Mouse (Mus musculus) layer of hippocampus, postnatal 36 days (tissue): ENCODE results near the gene Rfx2. TPM values are rescaled to one million over a fixed set of nuclear protein-coding genes. Genes with fewer than 3 reads are reported as not detected.

ENCODE experiments used
- DNase-seq, 2 experiments: peaks; one replicate each; pipeline ENCODE4 v3.0.0; 2022
- total RNA-seq, 2 experiments: library from RNA; stranded (reverse); gene quantifications; 2 replicates each; pipeline ENCODE4 v1.2.3; 2021

Rfx2 gene
- total RNA-seq, 2 experiments from 2014 or later = 5.0 TPM

- no peak for DNase-seq
Observed at GRCm38 (mm10) chr17:56780291-56780978, 50.4 kb downstream of the Rfx2 start.

DNA sequence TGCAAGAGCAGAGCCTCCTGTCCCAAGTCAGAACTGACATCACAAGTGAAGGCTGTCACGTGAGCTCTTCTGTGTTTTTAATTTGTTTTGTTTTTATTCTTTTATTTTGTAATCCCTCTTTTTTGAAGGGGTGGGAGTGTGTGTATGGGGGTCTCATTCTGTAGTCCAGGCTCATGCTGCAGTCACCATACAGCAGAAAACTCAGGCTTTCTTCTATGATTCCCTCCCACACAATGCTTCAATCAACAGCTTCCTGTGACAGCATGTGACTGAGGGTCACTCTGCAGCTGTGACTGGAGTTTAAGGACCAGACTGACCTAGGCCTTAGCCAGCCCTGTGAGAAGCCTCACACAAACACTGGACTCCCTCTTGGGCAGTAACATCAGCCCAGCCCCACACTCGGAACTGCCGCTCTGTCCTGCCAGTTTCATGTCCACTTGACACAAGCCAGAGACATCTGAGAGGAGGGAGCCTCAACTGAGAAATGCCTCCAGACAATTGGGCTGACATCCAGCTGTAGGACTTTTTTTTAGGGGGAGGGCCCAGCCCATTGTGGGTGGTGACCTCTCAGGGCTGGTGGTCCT is 51.9 kb downstream of the Rfx2 start:
- no peak for DNase-seq

DNA sequence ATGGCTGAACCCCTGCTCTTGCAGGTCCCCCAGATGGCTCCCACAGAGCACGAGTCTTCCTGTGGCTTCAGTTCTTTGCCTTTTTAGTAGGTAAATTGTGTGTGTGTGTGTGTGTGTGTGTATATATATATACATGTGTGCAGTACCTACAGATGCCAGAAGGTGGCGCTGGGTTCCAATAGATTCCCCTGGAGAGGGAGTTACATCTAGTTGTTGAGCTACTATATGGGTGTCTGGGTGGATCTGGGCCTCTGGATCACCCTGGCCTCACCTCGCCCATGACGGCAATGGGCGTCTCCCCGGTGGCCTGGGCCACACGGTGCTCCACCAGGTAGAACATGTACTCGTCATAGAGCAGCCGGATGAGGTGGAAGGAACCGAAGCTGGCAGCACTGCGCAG is 53.2 kb downstream of the Rfx2 start:
- DNase-seq = no peak

- no peak for DNase-seq
Observed at GRCm38 (mm10) chr17:56769950-56770349, 60.9 kb downstream of the Rfx2 start, which contains the start of gene Prr22. Gene Prr22 (plus strand): TSS chr17:56770250.

GRCm38 (mm10) chr17:56768941-56769340 is 61.9 kb downstream of the Rfx2 start:
- DNase-seq = no peak

GRCm38 (mm10) chr17:56767531-56768135 is 63.2 kb downstream of the Rfx2 start:
- DNase-seq = no peak

DNA sequence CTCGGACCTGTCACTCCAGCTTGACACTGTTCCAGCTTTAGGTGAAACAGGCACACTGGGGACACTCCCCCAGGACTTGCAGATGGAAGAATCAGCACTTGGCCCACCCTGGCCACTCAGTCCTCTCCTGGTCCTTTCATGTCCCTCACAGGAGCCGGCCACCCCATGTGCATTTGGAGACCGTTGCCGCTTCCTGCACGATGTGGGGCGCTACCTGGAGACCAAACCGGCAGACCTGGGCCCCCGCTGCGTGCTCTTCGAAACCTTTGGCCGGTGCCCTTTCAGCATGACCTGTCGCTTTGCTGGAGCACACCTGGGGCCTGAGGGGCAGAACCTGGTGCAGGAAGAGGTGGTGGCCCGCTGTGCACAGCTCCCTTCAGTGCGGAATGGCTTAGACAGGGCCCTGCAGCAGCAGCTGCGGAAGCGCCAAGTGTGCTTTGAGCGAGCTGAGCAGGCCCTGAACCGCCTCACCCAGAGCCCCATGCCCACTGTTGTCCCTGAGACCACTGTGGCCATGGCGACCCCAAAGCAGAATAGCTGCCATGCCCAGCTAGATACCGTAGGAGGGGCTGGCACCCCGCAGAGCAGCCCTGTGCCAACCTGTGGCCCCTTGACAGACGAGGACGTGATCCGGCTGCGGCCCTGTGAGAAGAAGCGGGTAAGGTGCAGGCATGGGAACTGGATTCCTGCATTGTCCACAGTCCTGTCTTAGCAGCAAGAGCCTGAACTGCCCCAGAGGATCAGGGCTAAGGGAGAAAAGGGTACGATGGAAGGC is 64.0 kb downstream of the Rfx2 start:
- no peak for DNase-seq

DNA sequence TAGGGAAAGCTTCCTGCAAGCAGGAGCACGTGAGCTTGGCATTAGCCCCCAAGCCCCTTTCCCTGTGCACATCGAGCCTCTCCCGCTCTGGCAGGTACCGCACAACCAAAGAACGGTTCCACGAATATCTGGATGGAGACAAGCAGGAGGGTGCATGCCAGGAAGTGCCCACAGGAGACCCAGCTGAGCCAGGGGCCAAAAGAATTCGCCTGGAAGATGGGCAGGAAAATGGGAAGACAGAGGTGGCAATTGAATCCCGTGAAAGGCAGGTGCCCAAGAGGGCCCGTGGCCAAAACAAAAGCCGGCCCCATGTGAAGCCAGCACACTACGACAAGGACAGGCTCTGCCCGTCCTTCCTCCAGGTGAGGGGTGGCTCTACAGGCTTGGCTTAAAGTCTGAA is 65.4 kb downstream of the Rfx2 start:
- DNase-seq = no peak

DNA sequence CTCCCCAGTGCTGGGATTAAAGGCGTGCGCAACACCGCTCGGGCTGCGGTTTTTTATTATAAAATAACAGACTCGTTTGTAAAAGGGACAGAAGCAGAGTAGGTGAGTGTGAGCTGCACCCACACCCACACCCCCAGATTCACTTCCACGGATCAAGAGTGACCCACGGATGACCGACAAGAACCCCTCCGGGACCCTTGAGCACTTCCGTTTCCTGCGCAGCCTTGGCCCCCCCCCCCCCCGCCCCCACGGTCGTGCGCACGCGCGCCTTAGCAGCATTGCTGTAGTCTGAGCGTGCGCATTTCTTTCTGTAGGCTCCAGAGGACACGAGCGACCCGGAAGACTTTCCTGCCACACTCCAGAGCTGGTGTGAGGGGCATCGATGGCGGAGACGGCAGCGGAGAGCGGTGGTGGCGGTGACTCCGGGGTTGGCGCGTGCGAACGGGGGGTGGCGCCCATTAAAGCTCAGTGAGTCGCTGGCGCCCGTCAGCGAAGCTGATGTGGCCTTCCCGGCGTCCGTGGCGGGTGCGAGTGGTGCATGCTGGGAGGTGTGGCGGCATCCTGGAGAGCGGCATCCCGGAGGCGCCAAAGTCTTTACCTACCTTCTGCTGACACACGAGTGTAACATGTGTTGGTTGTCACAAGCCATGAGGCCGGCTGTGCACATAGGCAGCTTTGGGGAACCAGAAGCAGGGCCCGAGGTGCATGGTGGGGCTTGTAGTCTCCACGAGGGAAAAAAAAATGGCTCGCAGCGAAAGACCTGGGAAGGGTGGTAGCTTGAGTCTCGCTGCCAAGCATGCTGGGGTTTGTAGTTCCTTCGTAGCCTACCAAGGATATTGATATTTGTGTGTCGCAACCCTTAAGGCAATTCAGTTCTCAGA is 66.1 kb downstream of the Rfx2 start, which contains the start of gene Dus3l:
Gene Dus3l (plus strand): TSS at position 284 of the 881 bp plus-strand sequence.
- peak; percentile 92 to 93 for DNase-seq

DNA sequence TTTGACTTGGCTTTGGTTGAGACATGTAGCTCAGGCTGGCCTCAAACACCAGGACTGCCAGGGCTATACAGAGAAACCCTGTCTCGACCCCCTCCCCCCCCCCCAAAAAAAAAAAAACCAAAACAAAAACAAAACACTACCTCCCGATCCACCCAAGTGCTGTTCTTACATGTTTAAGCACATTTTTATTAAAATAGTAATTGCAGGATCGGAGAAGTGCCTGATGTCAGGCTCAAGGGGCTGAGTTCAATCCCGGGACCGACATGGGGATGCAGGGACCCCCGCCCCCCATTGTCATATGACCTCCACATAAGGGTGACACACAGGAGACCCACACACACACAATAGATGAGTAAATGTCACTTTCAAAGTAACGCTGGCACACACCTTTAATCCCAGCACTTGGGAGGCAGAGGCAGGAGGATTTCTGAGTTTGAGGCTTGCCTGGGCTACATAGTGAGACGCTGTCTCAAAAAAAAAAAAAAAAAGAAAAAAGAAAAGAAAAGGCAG is 67.0 kb downstream of the Rfx2 start:
- no peak for DNase-seq

GRCm38 (mm10) chr17:56762769-56763731 is 67.8 kb downstream of the Rfx2 start:
- peak in 1 of 2 experiments; percentile 60 for DNase-seq

- peak; percentile 83 to 88 for DNase-seq
Observed at GRCm38 (mm10) chr17:56761991-56762410, 68.8 kb downstream of the Rfx2 start.

- DNase-seq = no peak
Observed at GRCm38 (mm10) chr17:56761077-56761476, 69.7 kb downstream of the Rfx2 start.

DNA sequence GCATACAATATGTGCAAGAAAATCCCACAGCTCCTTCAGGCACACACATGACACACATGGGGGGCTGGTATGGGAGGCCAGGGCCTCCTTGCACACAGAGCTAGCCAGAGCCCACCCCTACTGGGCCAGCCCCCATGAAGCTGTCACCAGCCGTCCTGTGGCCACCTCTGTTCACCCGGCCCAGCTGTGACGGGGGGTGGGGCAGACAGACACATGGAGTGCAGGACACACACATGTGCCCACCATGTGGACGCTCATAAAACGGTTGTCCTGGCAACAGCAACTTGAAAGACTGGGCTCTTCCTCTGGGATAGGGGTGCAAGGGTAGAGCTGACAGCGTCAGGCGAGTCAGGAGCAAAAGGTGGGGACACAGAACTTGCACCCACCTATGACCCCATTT is 71.6 kb downstream of the Rfx2 start:
- no peak for DNase-seq

DNA sequence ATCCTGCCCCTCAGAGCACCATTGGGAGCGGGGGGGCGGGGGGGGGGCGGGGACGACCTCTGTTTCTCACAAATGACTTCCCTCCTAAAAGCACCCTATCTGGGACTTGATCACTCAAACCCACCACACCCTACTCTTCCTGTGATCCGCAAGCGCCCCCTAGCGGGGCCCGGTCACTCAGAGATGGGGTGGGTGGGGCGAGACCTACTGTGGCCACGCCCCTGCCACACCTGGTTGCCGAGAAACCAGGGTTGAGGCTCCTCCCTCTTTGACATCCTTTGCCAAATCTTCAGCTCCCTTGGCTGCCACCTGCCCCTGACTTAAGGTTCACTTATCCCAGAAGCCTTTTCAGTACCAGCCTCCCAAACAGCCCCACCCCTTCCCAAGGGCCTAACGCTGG is 72.7 kb downstream of the Rfx2 start:
- peak; percentile 54 to 56 for DNase-seq

DNA sequence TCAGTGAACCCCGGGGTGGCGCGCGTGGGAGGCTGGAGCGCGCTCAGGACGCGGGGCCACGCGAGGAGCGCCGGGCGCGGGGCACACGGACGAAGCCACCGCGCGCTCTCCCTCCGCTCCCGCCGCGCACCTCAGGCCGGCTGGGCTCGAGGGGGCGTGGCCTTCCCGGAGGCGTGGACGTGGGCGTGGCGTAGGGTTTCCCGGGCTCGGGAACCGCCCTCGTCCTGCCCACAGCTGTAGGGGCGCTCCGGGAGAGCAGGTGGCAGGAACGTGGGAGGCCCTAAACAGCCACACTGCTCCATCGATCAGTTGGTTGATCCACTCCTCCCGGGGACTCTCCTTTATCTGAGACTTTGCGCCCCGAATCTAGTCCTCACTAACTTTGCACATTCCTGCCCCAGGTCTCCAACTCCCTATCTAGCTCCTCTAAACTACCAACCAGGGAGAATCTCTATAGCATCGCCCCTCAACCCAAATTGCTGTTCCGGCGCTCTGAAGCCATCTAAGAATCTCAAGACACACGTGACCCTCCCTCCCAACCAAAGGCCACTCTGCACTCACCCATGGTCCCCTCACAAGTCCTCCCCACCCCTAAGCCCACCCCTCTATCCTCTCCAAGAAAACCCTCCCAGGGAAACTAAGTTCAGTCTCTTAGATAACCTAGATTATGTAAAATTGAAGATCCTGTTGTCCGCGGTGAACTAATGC is 73.2 kb downstream of the Rfx2 start, which contains the start of gene Nrtn:
Gene Nrtn (minus strand): TSS at position 115 of the 708 bp plus-strand sequence.
- peak; percentile 60 to 70 for DNase-seq

GRCm38 (mm10) chr17:56756703-56757399 is 74.0 kb downstream of the Rfx2 start:
- no peak for DNase-seq

DNA sequence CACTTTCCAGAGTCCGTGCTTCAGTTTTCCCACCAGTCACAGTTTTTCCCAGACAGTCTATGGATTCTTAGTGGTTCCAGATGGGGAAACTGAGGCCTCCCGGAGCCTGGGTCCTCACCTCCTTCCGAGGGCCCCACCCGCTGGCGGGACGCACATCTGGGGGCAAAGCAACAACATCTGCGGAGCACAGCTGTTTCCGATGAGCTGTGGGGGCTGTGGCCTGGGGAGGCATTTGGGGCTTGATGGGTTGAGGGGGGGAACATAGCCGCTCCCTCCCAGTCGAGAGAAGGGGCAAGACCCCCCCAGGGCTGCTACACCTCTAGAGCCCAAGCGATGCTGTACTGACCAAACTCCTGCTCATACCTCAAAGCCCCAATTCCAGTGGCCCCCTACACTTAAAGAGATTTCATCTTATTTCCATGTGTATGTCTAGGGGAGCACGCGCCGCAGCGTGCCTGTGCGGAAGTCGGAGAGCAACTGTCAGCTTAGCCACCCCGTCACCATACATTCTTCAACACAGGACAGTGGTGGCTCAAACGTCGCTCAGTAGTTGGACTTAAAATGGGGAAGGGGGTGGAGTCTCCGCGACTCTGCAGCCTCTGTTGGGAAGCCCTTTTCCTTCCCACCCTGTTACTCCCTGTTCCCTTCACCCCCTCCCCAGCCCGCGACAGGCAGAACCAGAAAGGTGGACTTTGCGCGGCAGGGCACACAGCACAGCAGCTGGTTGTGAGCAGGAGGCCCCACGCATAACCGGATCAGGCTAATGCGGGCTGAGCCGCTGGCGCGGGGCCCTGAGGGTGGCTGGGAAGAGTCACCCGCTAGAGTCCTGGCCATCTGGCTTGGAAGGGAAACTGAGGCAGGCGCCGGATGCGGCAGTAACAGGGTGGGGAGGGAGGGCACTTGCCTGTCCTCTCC is 76.3 kb downstream of the Rfx2 start:
- DNase-seq = no peak
